Mouse (Mus musculus) heart, embryonic 14.5 days (tissue): Measurements from ENCODE around the gene Scmh1. TPM values are rescaled to one million over a fixed set of nuclear protein-coding genes. Genes with fewer than 3 reads are reported as not detected.
A peak's percentile ranks its signal among the peaks of the same experiment; 100 is the strongest.

Experiments
- ATAC-seq: fragments of 200-750 bp; cut with Nextera tagmentation; 2 replicates; pipeline ENCODE4 v1.8.0; 2017; ENCODE audit warnings: low read depth, moderate TSS enrichment; ENCODE audit not compliant: insufficient number of reproducible peaks, insufficient read depth, low FRiP score
- H3K27ac ChIP-seq, 2 experiments: fragments of 200-500 bp in 1 of 2; fragments of 300-500 bp in 1 of 2; sonication (generic) in 1 of 2; replicated peaks in 1 of 2; 2 replicates each; pipeline ENCODE4 v1.5.1; 2012 to 2014; ENCODE audit warnings: low read depth in 2 of 2, low read length in 2 of 2, control low read depth in 1 of 2, mild to moderate bottlenecking in 1 of 2, mixed read lengths in 1 of 2; ENCODE audit not compliant: control insufficient read depth in 1 of 2, insufficient read depth in 1 of 2
- H3K27me3 ChIP-seq: fragments of 300-500 bp; sonication (generic); 2 replicates; pipeline ENCODE4 v1.6.1; 2014; ENCODE audit warnings: mild to moderate bottlenecking, low read length, control low read depth; ENCODE audit not compliant: control insufficient read depth, insufficient read depth
- H3K36me3 ChIP-seq: fragments of 300-500 bp; sonication (generic); 2 replicates; pipeline ENCODE4 v1.6.1; 2014; ENCODE audit warnings: mild to moderate bottlenecking, control low read depth, low read length, mixed read lengths; ENCODE audit not compliant: control insufficient read depth, insufficient read depth
- H3K4me1 ChIP-seq, 2 experiments: fragments of 200-500 bp in 1 of 2; fragments of 300-500 bp in 1 of 2; sonication (generic) in 1 of 2; 2 replicates each; pipeline ENCODE4 v1.6.1; 2012 to 2014; ENCODE audit warnings: low read length in 2 of 2, control low read depth in 1 of 2, mixed read lengths in 1 of 2; ENCODE audit not compliant: control insufficient read depth in 2 of 2, insufficient read depth in 2 of 2
- H3K4me2 ChIP-seq: fragments of 300-500 bp; sonication (generic); 2 replicates; pipeline ENCODE4 v1.6.1; 2014; ENCODE audit warnings: mild to moderate bottlenecking, low read length
- H3K4me3 ChIP-seq, 2 experiments: fragments of 200-500 bp in 1 of 2; fragments of 300-500 bp in 1 of 2; sonication (generic) in 1 of 2; 2 replicates each; pipeline ENCODE4 v1.5.1; 2012 to 2014; ENCODE audit warnings: low read length in 2 of 2, mild to moderate bottlenecking in 2 of 2, control low read depth in 1 of 2, low read depth in 1 of 2, moderate library complexity in 1 of 2; ENCODE audit not compliant: control insufficient read depth in 1 of 2, insufficient read depth in 1 of 2
- H3K9ac ChIP-seq: fragments of 300-500 bp; sonication (generic); 2 replicates; pipeline ENCODE4 v1.6.1; 2014; ENCODE audit warnings: mild to moderate bottlenecking, low read length
- H3K9me3 ChIP-seq: fragments of 300-500 bp; sonication (generic); 2 replicates; pipeline ENCODE4 v1.6.1; 2016; ENCODE audit warnings: low read length, control low read depth; ENCODE audit not compliant: control insufficient read depth
- WGBS: fragments of 180-500 bp; shearing (Covaris S2); extraction: QIAGEN DNeasy Blood & Tissue Kit; methylation state at CpG from one replicate; pipeline ENCODE4 v1.1.7; 2014; 5-methylcytosine and 5-hydroxymethylcytosine counted together
- polyA plus RNA-seq: library from polyadenylated mRNA; unstranded; fragments of >200 nt; fragmentation: Nextera tagmentation; extraction: Ambion mirVana; gene quantifications from 2 replicates; pipeline ENCODE4 v1.2.1, GENCODE M21; 2014

Scmh1 gene
- polyA plus RNA-seq, 1 experiment from 2014 or later: 81.6 TPM

DNA sequence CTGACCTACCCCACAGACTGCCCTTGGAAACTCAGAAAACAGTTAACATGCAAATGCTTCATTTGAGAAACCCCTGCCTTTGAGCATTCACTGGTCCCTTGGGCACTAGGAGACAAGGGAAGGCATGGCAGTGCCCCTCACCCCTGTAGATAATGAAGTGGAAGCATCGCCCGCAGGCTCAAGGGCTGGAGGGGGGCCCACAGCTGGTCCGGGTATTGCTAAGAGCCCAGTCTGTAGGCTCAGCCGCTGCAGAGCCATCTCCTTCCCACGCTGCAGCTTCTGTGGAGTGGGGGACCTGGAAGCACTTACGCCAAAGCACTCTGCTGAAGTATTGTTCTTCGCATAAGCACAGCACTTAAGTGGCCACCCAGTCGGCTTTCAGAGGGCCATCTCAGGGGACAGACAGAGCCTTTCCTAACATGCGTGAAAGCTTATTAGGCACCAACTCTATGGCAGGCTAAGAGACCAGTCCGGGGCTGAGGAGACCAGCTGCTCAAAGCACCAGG, 35.2 kb upstream of the Scmh1 start:
- peak overlapping the region; percentile 8; a peak in 1 of 4 replicates for H3K4me3 ChIP-seq
- peaks cover 14% of the 10 kb centered on the region for H3K27me3 ChIP-seq
- 0 out of 2 replicates have a peak, but pooled peaks have one; percentile 28 for ATAC-seq
- H3K4me2 ChIP-seq: peak overlapping the region; percentile 53
- H3K36me3 ChIP-seq: no peaks in the 10 kb centered on the region
- no peak overlapping the region for H3K27ac ChIP-seq
- peaks cover 11 to 16% of the 10 kb centered on the region in 2 experiments; a peak in 3 of 4 replicates for H3K4me1 ChIP-seq
- 22% methylated on average over 10 of the region's 10 CpGs for WGBS
- H3K9me3 ChIP-seq: no peaks in the 10 kb centered on the region
- H3K9ac ChIP-seq: no peak overlapping the region

DNA sequence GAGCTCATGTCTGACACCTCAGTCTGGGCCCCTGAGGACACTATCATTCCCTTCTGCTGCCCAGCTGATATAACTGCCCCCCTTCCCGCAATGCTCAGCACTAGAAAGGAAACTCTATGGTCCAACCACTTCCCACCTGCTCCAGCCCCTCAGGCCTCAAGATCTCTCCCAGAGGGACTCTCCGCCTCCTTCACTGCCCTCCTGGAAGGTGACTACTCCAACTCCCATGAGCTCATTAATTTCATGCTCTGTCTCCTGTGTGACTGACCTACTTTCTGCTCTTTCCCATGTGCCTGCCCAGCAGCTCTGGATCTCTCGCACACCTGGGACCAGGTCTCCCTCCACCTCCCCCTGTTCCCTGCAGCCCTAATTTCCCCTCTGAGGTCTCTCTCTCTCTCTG, 32.2 kb upstream of the Scmh1 start:
- Histone ChIP-seq H3K27ac (no peak overlapping the region), H3K27me3 (peaks cover 15% of the 10 kb centered on the region), H3K4me2 (no peak overlapping the region), H3K9me3 (no peaks in the 10 kb centered on the region), H3K4me3 (no peak overlapping the region), H3K9ac (no peak overlapping the region), H3K36me3 (no peaks in the 10 kb centered on the region), H3K4me1 (peaks cover 11 to 16% of the 10 kb centered on the region in 2 experiments; a peak in 3 of 4 replicates)
- WGBS: 64% methylated on average over 3 of the region's 3 CpGs
- no peak for ATAC-seq

DNA sequence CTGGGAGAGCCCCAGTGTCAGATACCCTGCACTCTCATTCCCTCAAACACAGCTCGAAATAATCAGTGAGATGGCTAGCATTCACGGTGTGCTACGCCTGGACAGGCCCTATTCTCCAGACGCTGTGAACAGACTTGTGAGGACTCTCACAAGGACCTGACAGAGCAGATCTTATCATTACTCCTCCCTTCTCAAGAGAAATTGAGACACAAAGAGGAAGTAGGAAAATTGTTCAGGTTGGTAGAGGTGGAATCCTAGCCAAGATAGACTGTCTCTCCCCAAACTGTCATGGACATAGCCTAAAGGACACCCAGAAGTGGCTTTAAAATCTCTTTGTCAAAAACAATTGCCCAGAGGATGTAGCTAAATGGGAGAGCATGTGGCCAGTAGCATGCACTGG, 31.3 kb upstream of the Scmh1 start:
- no peak overlapping the region for H3K9ac ChIP-seq
- peaks cover 18% of the 10 kb centered on the region for H3K27me3 ChIP-seq
- 30% methylated on average over 4 of the region's 4 CpGs for WGBS
- H3K4me2 ChIP-seq: no peak overlapping the region
- no peaks in the 10 kb centered on the region for H3K36me3 ChIP-seq
- no peak overlapping the region for H3K27ac ChIP-seq
- no peaks in the 10 kb centered on the region for H3K9me3 ChIP-seq
- no peak for ATAC-seq
- H3K4me3 ChIP-seq: no peak overlapping the region
- peaks cover 11 to 15% of the 10 kb centered on the region in 2 experiments; a peak in 3 of 4 replicates for H3K4me1 ChIP-seq

DNA sequence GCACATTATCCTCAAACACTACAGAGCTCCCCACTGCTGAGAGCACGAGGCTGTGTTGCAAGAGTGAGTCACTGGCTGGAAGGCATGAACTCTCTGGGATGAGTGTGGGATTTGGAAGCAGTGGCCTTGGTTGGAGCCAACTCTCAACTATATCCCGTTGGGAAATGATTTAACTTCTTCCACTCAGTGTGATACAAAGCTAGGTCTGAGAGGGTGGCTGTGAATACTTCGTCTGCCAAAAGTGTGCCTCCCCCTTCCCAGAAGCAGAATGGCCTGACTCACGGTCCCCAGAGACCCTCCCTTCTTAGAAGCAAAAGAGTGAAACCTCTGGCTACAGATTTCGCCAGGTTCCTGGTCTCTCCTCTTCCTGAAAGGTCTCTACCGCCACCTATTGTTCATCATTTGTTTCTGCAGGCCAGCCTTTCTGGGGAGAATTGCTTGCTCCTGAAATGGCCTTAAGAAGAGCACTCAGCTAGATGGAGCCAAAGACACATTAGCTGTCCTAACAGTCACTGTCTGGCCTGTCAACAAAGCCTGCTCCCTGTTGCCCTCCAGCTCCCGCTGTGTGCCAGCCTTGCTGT, 24.2 kb upstream of the Scmh1 start:
- H3K4me2 ChIP-seq: peak overlapping the region; percentile 31
- no peak overlapping the region for H3K9ac ChIP-seq
- H3K4me3 ChIP-seq: no peak overlapping the region
- H3K27me3 ChIP-seq: peaks cover 3% of the 10 kb centered on the region; the same call in 1 of the 2 replicates
- WGBS: 5% methylated on average over 7 of the region's 7 CpGs
- H3K4me1 ChIP-seq: peaks cover 0 to 2% of the 10 kb centered on the region in 2 experiments; a peak in 1 of 4 replicates
- H3K36me3 ChIP-seq: no peaks in the 10 kb centered on the region
- H3K27ac ChIP-seq: no peak overlapping the region
- no peaks in the 10 kb centered on the region for H3K9me3 ChIP-seq
- ATAC-seq: peak; percentile 71

DNA sequence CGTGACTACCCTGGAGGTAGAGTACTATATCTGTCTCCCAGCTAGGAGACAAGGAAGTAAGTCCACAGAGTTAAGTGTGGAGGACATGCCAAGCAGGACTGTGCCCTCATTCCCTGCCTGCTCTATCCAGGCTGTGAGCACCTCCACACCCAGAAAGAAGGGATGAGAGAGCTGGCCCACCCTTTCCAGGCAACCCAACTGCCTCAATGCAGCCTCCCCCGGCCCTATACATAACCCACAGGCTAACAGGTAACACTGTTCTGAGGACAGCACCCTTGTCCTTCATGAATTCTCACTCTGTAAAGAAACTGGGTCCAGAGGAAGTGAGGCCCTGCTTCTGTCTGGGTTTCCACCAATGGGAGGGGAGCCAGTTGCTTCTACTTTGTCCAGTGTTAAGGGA, 19.6 kb upstream of the Scmh1 start:
- Histone ChIP-seq H3K36me3 (no peaks in the 10 kb centered on the region), H3K9ac (no peak overlapping the region), H3K4me1 (peaks cover 4 to 13% of the 10 kb centered on the region in 2 experiments), H3K4me3 (no peak overlapping the region), H3K27ac (no peak overlapping the region), H3K27me3 (no peaks in the 10 kb centered on the region), H3K4me2 (no peak overlapping the region), H3K9me3 (no peaks in the 10 kb centered on the region)
- ATAC-seq: no peak
- 86% methylated on average over 2 of the region's 2 CpGs for WGBS

DNA sequence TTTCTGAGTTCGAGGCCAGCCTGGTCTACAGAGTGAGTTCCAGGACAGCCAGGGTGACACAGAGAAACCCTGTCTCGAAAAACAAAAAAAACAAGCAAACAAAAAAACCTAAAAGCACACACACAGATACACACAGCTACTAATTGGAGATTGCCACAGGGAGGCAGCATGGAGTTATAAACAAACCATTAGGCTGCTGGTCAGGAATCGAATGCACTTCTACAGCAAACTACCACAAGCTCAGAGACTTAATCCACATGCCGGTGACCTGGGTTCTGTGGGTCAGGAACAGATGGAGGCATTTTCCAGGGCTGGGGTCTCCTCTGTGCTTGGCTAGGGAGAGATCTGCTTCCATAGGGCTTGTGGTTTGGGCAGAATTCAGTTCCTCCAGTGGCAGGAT, 17.6 kb upstream of the Scmh1 start:
- Histone ChIP-seq H3K4me3 (no peak overlapping the region), H3K36me3 (no peaks in the 10 kb centered on the region), H3K27me3 (no peaks in the 10 kb centered on the region), H3K4me2 (no peak overlapping the region), H3K4me1 (peaks cover 9 to 27% of the 10 kb centered on the region in 2 experiments), H3K9ac (no peak overlapping the region; the same call in 1 of the 2 replicates), H3K9me3 (no peaks in the 10 kb centered on the region), H3K27ac (no peak overlapping the region)
- ATAC-seq: no peak
- 28% methylated on average over 4 of the region's 4 CpGs for WGBS

DNA sequence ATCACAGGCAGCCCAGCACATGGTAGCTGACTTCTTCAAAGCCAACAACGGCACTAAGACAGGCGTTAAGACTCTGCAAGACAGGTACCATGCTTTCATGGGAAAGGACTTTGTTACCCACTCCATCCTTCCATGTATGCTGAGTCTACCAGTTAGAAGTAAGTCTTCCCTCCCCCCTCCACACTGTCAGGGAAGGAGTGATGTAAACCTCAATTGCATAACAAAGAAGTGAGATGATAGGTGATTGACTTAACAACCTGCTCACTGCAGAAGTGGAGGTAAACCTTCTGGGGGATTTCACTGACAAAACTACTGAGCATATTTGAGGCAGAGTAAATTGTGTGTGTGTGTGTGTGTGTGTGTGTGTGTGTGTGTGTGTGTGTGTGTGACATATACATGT, 17.1 kb upstream of the Scmh1 start:
- WGBS: 70% methylated on average over 2 of the region's 2 CpGs
- ATAC-seq: no peak
- Histone ChIP-seq H3K4me1 (peaks cover 10 to 31% of the 10 kb centered on the region in 2 experiments), H3K4me3 (no peak overlapping the region), H3K36me3 (no peaks in the 10 kb centered on the region), H3K9ac (no peak overlapping the region; the same call in 1 of the 2 replicates), H3K4me2 (no peak overlapping the region), H3K27ac (no peak overlapping the region), H3K9me3 (no peaks in the 10 kb centered on the region), H3K27me3 (no peaks in the 10 kb centered on the region)
